Mouse (Mus musculus) bone marrow macrophage, adult 2 months (primary cell): ENCODE results near the gene Sec23ip.

Source experiments
- CTCF ChIP-seq: IDR thresholded peaks from 2 replicates; pipeline ENCODE4 v1.5.1; 2012; ENCODE audit warnings: low read depth, mild to moderate bottlenecking, low read length, moderate library complexity
- POLR2A ChIP-seq: IDR thresholded peaks from 2 replicates; pipeline ENCODE4 v1.6.1; 2012; ENCODE audit warnings: mild to moderate bottlenecking, low read depth, low read length, borderline replicate concordance

GRCm38 (mm10) chr7:128793464-128793863, 48.7 kb downstream of the Sec23ip start:
- TF ChIP-seq POLR2A (no peak), CTCF (no peak)
